Mouse (Mus musculus): ENCODE measurements around the gene Gstm4. TPM values are rescaled to one million over a fixed set of nuclear protein-coding genes. Genes with fewer than 3 reads are reported as not detected.

Gstm4 gene
- total RNA-seq (2018; cell fraction: chromatin; rRNA removed) = 1 to 10 TPM in 23 of 26 experiments, under 1 TPM in 3; 0.41 to 9.7 (median 3.6) TPM
- total RNA-seq (2018; cell fraction: cytosol; rRNA removed) = 10 to 100 TPM; 11.5 to 20.9 (median 17.0) TPM
- 10 to 100 TPM in 10 of 26 experiments, 1 to 10 TPM in 16; 1.9 to 13.9 (median 8.5) TPM for total RNA-seq (2018; cell fraction: nucleus; rRNA removed)
- polyA plus RNA-seq (2018) = 10.1 to 17.6 TPM (median 15.1 TPM) in 3 replicates

- Histone ChIP-seq H3K27ac (peak within 1 kb of the TSS; percentile 57), H3K79me2 (ENCODE audit: inconsistent target) (no peaks in the 10 kb centered on the region), H3K36me3 (ENCODE audit: inconsistent target) (no peaks in the 10 kb centered on the region), H3K4me3 (ENCODE audit: inconsistent target) (peak within 1 kb of the TSS; percentile 52)
- WGBS (ENCODE audit: missing documents) = 5% methylated on average over 29 of the region's 29 CpGs
Measured at GRCm38 (mm10) chr3:108044394-108045140, at the start of gene Gstm4. TSS of gene Gstm4 (minus strand) at chr3:108044894.

DNA sequence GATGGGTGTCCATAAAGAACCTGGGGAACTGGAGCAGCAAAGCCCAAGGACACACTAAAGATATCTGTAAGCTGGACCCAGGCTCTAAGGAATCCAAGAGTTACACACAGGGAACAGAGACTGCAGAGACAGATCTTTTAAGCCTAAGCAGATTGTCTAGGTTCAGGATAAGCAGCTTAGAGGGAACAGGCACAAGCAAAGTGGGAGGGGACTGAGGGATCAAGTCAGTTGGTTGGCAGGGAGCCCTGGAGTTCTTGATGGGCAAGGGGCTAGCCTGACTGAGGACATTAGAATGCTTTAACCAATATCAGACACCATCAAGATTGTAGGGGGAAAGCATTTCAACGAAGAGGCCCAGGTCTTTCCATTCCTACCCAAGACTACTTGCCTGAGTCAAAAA is 49.5 kb upstream of the Gstm4 start:
- H3K4me3 ChIP-seq (ENCODE audit: inconsistent target) = no peak overlapping the region
- H3K27ac ChIP-seq = no peak overlapping the region
- H3K36me3 ChIP-seq (ENCODE audit: inconsistent target) = no peaks in the 10 kb centered on the region
- no peaks in the 10 kb centered on the region for H3K79me2 ChIP-seq (ENCODE audit: inconsistent target)
- WGBS (ENCODE audit: missing documents) = 100% methylated on average over 1 of the region's 1 CpGs

GRCm38 (mm10) chr3:108093306-108093705 is 48.6 kb upstream of the Gstm4 start:
- H3K4me3 ChIP-seq (ENCODE audit: inconsistent target) = no peak overlapping the region
- H3K36me3 ChIP-seq (ENCODE audit: inconsistent target) = no peaks in the 10 kb centered on the region
- H3K27ac ChIP-seq = no peak overlapping the region
- no peaks in the 10 kb centered on the region for H3K79me2 ChIP-seq (ENCODE audit: inconsistent target)
- WGBS (ENCODE audit: missing documents) = 36% methylated on average over 6 of the region's 6 CpGs

- Histone ChIP-seq H3K27ac (no peak within 1 kb of the TSS), H3K36me3 (ENCODE audit: inconsistent target) (no peaks in the 10 kb centered on the region), H3K79me2 (ENCODE audit: inconsistent target) (no peaks in the 10 kb centered on the region), H3K4me3 (ENCODE audit: inconsistent target) (no peak within 1 kb of the TSS)
- WGBS (ENCODE audit: missing documents) = 85% methylated on average over 10 of the region's 15 CpGs
Measured at GRCm38 (mm10) chr3:108092536-108093115, 47.9 kb upstream of the Gstm4 start, which contains the start of gene Gnat2. TSS of gene Gnat2 (plus strand) at chr3:108092789.

GRCm38 (mm10) chr3:108092030-108092429 is 47.3 kb upstream of the Gstm4 start:
- no peaks in the 10 kb centered on the region for H3K36me3 ChIP-seq (ENCODE audit: inconsistent target)
- WGBS (ENCODE audit: missing documents) = 83% methylated on average over 6 of the region's 6 CpGs
- no peak overlapping the region for H3K27ac ChIP-seq
- no peaks in the 10 kb centered on the region for H3K79me2 ChIP-seq (ENCODE audit: inconsistent target)
- no peak overlapping the region for H3K4me3 ChIP-seq (ENCODE audit: inconsistent target)

GRCm38 (mm10) chr3:108090561-108090960 is 45.9 kb upstream of the Gstm4 start:
- WGBS (ENCODE audit: missing documents) = 100% methylated on average over 2 of the region's 2 CpGs
- no peak overlapping the region for H3K4me3 ChIP-seq (ENCODE audit: inconsistent target)
- H3K36me3 ChIP-seq (ENCODE audit: inconsistent target) = no peaks in the 10 kb centered on the region
- peaks cover under 1% of the 10 kb centered on the region; the same call in 1 of the 2 replicates for H3K79me2 ChIP-seq (ENCODE audit: inconsistent target)
- no peak overlapping the region for H3K27ac ChIP-seq

DNA sequence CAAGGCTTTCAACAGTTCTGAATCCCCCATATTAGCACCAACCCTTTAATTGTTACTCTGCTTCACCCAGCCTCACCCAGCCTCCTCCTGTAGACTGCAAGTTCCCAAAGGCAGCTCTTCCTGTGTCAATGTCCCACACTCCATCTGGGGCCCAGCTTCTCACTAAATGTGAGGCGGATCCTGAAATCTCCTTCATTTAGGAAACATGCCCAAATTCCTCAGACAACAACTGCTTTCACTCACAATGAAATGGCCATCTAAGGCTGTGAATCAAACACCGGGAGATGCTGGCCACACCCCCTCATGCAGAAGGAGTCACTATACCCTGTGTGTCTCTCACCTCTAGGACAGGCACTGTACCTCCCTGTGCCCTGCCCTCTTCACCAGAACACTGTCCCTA is 45.2 kb upstream of the Gstm4 start:
- Histone ChIP-seq H3K27ac (no peak overlapping the region), H3K79me2 (ENCODE audit: inconsistent target) (peaks cover 7% of the 10 kb centered on the region), H3K4me3 (ENCODE audit: inconsistent target) (no peak overlapping the region), H3K36me3 (ENCODE audit: inconsistent target) (no peaks in the 10 kb centered on the region)
- 95% methylated on average over 2 of the region's 2 CpGs for WGBS (ENCODE audit: missing documents)

DNA sequence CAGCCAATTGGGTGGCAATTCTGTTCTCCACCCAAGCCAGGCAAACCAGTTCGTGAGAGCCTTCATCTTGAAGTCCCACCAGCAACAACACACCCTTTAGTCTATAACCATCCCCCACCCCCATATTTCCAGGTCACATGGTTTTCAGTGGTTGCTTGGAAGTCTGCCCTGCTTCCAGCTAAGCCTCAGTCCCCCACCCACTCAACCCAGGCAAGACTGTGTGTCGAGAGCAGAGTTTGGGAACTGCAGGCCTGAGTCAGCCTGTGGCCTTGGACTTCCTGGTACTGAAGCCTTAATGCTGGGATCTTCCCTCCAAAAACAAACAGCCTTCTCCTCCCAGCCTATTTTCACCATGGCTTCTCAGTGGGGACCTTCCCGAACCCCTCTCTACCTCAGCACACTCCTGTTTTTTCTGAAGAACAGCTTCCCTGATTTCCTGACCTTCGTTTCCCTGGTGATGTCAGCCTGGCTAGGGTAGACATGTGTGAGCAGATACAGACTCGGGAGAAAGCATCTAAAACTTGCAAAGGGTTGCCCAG is 44.2 kb upstream of the Gstm4 start:
- Histone ChIP-seq H3K36me3 (ENCODE audit: inconsistent target) (no peaks in the 10 kb centered on the region), H3K27ac (no peak overlapping the region), H3K79me2 (ENCODE audit: inconsistent target) (peaks cover 17% of the 10 kb centered on the region), H3K4me3 (ENCODE audit: inconsistent target) (no peak overlapping the region)
- 78% methylated on average over 5 of the region's 5 CpGs for WGBS (ENCODE audit: missing documents)

GRCm38 (mm10) chr3:108087329-108087728 is 42.6 kb upstream of the Gstm4 start:
- WGBS (ENCODE audit: missing documents) = 92% methylated on average over 3 of the region's 3 CpGs
- Histone ChIP-seq H3K4me3 (ENCODE audit: inconsistent target) (no peak overlapping the region), H3K36me3 (ENCODE audit: inconsistent target) (no peaks in the 10 kb centered on the region), H3K79me2 (ENCODE audit: inconsistent target) (peaks cover 33% of the 10 kb centered on the region), H3K27ac (no peak overlapping the region)

- Histone ChIP-seq H3K79me2 (ENCODE audit: inconsistent target) (peaks cover 41% of the 10 kb centered on the region), H3K27ac (peak within 1 kb of the TSS; percentile 66), H3K4me3 (ENCODE audit: inconsistent target) (peak within 1 kb of the TSS; percentile 74), H3K36me3 (ENCODE audit: inconsistent target) (no peaks in the 10 kb centered on the region)
- under 1% methylated on average over 27 of the region's 29 CpGs for whole genome bisulfite sequencing (ENCODE audit: missing documents)
Measured at GRCm38 (mm10) chr3:108086470-108086979, 41.8 kb upstream of the Gstm4 start, which contains the start of gene Ampd2. TSS of gene Ampd2 (minus strand) at chr3:108086651.

GRCm38 (mm10) chr3:108085721-108086469 is 41.2 kb upstream of the Gstm4 start:
- H3K79me2 ChIP-seq (ENCODE audit: inconsistent target) = peaks cover 47% of the 10 kb centered on the region
- 2% methylated on average over 31 of the region's 31 CpGs for WGBS (ENCODE audit: missing documents)
- H3K36me3 ChIP-seq (ENCODE audit: inconsistent target) = no peaks in the 10 kb centered on the region
- peak overlapping the region; percentile 66 for H3K27ac ChIP-seq
- peak overlapping the region; percentile 74 for H3K4me3 ChIP-seq (ENCODE audit: inconsistent target)

DNA sequence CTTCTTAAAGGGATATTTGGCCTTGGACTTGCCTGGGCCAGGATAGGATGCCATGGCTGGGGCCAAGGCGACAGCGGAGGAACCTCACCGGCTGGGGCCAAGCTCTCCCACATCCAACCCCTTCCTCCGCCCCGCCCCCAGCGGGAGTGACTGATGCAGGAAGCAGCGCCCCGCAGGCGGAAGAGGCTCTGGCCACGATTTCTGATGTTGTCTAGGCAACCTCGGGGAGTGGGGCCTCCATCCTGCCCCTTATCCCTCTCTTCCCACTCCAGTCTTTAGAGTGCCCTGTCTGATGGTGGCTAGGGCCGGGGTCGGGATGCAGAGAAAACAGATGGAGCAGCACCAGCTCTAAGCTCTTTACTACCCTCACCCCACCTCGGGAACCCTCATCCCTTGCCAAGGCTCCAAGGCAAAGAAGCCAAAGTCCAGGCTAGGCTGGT is 40.6 kb upstream of the Gstm4 start:
- 0% methylated on average over 14 of the region's 14 CpGs for WGBS (ENCODE audit: missing documents)
- H3K4me3 ChIP-seq (ENCODE audit: inconsistent target) = peak overlapping the region; percentile 74
- H3K27ac ChIP-seq = peak overlapping the region; percentile 66
- H3K79me2 ChIP-seq (ENCODE audit: inconsistent target) = peaks cover 52% of the 10 kb centered on the region
- H3K36me3 ChIP-seq (ENCODE audit: inconsistent target) = peaks cover 4% of the 10 kb centered on the region; the same call in 1 of the 2 replicates

GRCm38 (mm10) chr3:108084767-108085270 is 40.1 kb upstream of the Gstm4 start:
- peak overlapping the region; percentile 74 for H3K4me3 ChIP-seq (ENCODE audit: inconsistent target)
- 6% methylated on average over 13 of the region's 13 CpGs for WGBS (ENCODE audit: missing documents)
- peaks cover 52% of the 10 kb centered on the region for H3K79me2 ChIP-seq (ENCODE audit: inconsistent target)
- H3K36me3 ChIP-seq (ENCODE audit: inconsistent target) = peaks cover 8% of the 10 kb centered on the region; the same call in 1 of the 2 replicates
- H3K27ac ChIP-seq = peak overlapping the region; percentile 66

Data from macrophage (primary cell).